Mouse (Mus musculus): ENCODE measurements at regions not wholly inside any gene's neighbourhood (a gene's known extent, or its start where the extent isn't known, plus 50 kb on each side); places are given as distances from the start of the nearest gene placed in this dataset.

DNA sequence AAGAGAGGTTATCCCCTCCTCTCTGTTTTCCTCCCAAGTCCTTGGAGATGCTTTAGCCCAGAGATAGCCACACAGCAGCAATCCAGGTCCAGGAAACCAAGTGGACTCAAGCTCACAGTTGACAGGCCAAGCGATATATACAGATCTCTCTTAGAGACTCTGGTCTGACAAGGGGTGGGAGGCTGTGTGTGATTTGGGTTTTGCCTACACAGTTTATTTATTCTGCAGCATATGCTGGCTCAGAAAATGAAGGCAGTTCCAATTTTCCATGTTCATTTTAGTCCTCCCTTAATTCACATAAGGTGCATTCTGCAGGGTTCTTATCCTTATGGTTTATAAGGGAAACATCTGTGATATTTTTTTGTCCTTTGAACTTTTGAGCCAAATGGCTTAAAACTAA, 595.0 kb upstream of the Apob start:
- no peak for DNase-seq

GRCm38 (mm10) chr12:7403800-7404199, 573.6 kb upstream of the Apob start:
- no peak for DNase-seq

DNA sequence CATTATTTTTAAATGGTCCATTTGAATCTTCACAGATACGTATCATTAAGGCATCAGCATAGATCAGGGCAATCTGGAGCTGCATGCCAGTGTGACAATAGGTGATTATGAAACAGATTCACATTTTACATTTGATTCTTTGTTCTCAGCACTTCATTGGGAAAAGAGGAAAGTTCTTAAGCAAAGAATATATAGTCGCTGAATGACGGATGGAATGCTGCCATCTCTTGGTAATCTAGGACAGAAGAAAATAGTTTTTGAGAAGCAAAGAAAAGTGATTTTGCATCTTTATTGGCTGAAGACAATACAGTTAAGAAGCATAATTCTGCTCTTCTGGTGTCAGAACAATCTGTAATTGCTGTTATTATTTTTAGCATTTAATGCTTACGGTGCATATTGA, 565.6 kb upstream of the Apob start:
- DNase-seq = no peak

- DNase-seq = peak; percentile 52 to 58
Observed at GRCm38 (mm10) chr12:7420276-7420675, 557.2 kb upstream of the Apob start.

GRCm38 (mm10) chr12:7421826-7422540, 555.5 kb upstream of the Apob start:
- DNase-seq = no peak

GRCm38 (mm10) chr12:7430981-7431380, 546.5 kb upstream of the Apob start:
- DNase-seq = no peak

DNA sequence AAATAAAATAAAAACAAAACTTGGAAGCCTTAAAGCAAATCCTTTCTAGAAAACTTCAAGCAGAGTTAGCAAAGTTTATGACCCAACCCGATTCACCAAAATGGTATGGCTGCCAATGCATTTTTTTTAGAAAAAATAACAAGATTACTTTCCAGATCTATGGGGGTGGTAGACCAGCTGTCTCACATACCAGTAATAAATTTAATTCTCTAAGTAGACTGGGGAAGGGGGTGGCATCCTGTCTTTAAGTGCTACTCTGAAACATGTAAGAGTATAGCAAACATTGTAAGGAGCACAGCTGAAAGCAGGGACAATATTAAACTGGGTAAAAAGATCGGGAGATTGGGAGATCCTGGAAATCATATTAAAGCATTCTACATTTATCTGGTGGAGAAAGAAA, 532.2 kb upstream of the Apob start:
- DNase-seq = no peak

DNA sequence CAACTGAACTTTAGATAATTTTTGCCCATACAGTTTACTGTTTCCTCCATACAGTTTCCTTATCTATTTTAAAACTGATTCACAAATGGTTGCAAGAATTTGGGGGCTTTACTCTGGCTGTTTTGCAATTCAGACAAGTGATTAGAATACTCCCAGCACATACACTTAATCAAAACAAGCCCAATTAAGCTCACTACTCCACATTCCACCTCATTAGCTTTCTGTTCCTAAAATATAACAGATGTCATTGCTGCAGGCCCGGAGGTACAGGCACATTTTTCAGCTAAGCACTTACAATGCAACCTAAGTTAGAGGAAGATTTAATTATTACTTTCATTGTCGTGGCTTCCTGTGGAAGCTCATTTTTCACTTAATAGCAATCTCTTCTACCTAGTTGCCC, 526.9 kb upstream of the Apob start:
- no peak for DNase-seq

- DNase-seq = no peak
Observed at GRCm38 (mm10) chr12:7457036-7457435, 520.4 kb upstream of the Apob start.

GRCm38 (mm10) chr12:7457544-7457943, 519.9 kb upstream of the Apob start:
- DNase-seq = no peak

GRCm38 (mm10) chr12:7464947-7465346, 512.5 kb upstream of the Apob start:
- no peak for DNase-seq

- DNase-seq = no peak
Observed at GRCm38 (mm10) chr12:7512579-7513248, 464.7 kb upstream of the Apob start.

DNA sequence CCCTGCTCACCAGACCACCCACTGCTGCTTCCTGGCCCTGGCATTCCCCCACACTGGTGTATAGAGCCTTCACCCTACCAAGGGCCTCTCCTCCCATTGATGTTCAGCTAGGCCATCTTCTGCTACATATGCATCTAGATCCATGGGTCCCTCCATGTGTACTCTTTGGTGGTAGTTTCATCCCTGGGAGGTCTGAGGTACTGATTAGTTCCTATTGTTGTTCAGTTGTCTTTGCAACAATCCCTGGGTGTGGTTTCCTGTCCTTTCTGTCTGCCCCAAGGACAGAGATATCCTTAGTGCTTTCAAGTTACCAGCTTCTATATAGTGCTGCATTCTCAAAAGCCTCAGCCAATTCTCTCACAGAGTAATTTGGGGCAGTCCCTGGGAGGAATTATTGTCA, 440.1 kb upstream of the Apob start:
- no peak for DNase-seq

DNA sequence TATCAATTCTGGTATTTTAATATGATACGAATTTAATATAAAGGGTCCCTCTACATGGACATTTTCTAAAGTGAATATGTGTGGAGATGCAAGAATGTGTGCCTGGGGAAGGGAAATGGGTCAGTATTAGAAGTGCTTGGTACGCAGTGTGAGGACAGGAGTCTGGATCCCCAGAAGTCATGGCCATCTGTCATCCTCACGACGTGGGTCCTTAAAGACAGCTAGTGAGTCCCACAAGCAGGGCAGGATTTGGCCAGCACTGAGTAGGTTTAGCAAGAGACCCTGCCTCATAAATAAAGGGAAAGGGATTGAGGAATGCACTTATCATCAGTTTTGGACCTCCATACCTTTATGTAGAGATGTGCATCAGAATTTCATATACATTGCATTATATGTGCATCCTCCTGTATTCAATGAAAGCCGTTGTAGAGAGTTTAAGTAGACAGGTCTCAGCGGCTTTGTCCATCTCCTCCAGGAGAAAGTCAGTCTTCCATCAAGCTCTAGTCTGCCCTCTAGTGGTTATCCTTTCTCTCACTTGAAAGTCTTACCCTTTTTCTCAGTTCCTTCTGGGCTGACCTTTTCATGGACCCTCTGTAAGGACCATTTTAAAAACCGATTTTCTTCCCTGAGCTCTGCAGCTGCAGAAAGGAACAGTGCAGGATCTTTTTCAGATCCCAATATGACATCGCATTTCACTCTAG, 434.0 kb upstream of the Apob start:
- DNase-seq = no peak

DNA sequence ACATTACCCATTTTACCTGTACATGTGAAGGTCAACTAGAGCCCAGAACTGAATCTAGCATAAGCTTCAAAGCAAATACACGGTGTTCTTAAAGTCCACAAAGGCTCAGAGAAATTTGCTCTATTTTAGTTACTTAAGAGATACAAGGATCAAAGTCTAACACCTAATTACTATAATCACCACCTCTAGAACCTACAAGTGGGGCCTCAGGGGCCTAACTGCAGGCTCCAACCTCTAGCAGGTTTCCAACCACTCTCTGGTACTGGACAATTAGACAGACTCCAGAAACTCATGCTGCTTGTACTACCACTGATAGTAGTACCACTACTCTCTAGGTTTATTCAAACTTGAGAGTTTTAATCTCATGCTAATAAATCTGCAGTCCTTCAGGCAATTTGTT, 428.7 kb upstream of the Apob start:
- DNase-seq = no peak

GRCm38 (mm10) chr12:7560245-7560644, 417.2 kb upstream of the Apob start:
- DNase-seq = no peak

GRCm38 (mm10) chr12:7576081-7576480, 401.4 kb upstream of the Apob start:
- DNase-seq = no peak

DNA sequence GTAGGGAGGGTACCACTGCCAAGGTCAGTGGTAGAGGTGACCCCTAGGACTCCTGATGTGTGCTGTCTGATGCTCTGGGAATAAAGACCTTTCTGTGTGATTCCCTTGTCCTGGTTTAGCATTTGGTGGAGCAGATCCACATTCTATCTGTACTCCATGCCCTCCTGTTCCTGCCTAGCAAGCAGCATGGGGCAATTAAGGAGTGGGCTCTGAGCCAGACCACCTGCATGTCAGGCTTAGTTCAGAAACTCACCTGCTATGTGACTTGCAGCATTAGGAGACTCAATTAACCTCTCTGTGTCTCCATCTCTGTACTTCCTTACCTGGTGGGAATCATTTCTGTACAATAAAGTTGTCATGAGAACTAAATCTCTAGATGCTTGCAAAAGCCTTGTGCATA, 389.9 kb upstream of the Apob start:
- no peak for DNase-seq

- DNase-seq = no peak
Observed at GRCm38 (mm10) chr12:7611272-7612092, 366.0 kb upstream of the Apob start.

- peak; percentile 26 to 33 for DNase-seq
Observed at GRCm38 (mm10) chr12:7636417-7637175, 340.9 kb upstream of the Apob start.

- no peak for DNase-seq
Observed at GRCm38 (mm10) chr12:7637629-7638028, 339.8 kb upstream of the Apob start.

- no peak for DNase-seq
Observed at GRCm38 (mm10) chr12:7650851-7651250, 326.6 kb upstream of the Apob start.

Data from kidney, postnatal 4 days (tissue).